Mouse (Mus musculus): ENCODE data around the gene Cbx8.

Gene Cbx8

GRCm38 (mm10) chr11:118992781-118993180, 48.0 kb downstream of the Cbx8 start:
- DNase-seq (ENCODE audit: low read depth, low spot score), result no peak

GRCm38 (mm10) chr11:118987999-118988398, 52.8 kb downstream of the Cbx8 start, which contains the start of gene Enpp7:
TSS of gene Enpp7 (plus strand) at chr11:118988188.
- DNase-seq (ENCODE audit: low read depth, low spot score), result no peak
